Mouse (Mus musculus) forebrain, embryonic 16.5 days (tissue): ENCODE data around the gene Hipk3. TPM values are rescaled to one million over a fixed set of nuclear protein-coding genes. Genes with fewer than 3 reads are reported as not detected.
A peak's percentile ranks its signal among the peaks of the same experiment; 100 is the strongest.

Experiments
- ATAC-seq: fragments of 200-750 bp; cut with Nextera tagmentation; 2 replicates; pipeline ENCODE4 v1.8.0; 2017; ENCODE audit warnings: mild to moderate bottlenecking, moderate library complexity
- H3K27ac ChIP-seq: fragments of 300-500 bp; sonication (generic); 2 replicates; pipeline ENCODE4 v1.5.1; 2014; ENCODE audit warnings: low read length, control low read depth
- H3K27me3 ChIP-seq: fragments of 300-500 bp; sonication (generic); replicated peaks from 2 replicates; pipeline ENCODE4 v1.6.1; 2014; ENCODE audit warnings: low read length; ENCODE audit not compliant: control insufficient read depth, insufficient read depth
- H3K36me3 ChIP-seq: fragments of 300-500 bp; sonication (generic); 2 replicates; pipeline ENCODE4 v1.6.1; 2014; ENCODE audit not compliant: control insufficient read depth, insufficient read depth
- H3K4me1 ChIP-seq: fragments of 300-500 bp; sonication (generic); replicated peaks from 2 replicates; pipeline ENCODE4 v1.6.1; 2014; ENCODE audit warnings: low read length; ENCODE audit not compliant: control insufficient read depth, insufficient read depth
- H3K4me2 ChIP-seq: fragments of 300-500 bp; sonication (generic); 2 replicates; pipeline ENCODE4 v1.6.1; 2014; ENCODE audit warnings: mild to moderate bottlenecking, low read length, control low read depth
- H3K4me3 ChIP-seq: fragments of 300-500 bp; sonication (generic); replicated peaks from 2 replicates; pipeline ENCODE4 v1.5.1; 2014; ENCODE audit warnings: mild to moderate bottlenecking, low read length, control low read depth
- H3K9ac ChIP-seq: fragments of 300-500 bp; sonication (generic); replicated peaks from 2 replicates; pipeline ENCODE4 v1.6.1; 2014; ENCODE audit warnings: low read depth, low read length, control low read depth
- H3K9me3 ChIP-seq: fragments of 300-500 bp; sonication (generic); 2 replicates; pipeline ENCODE4 v1.6.1; 2016; ENCODE audit warnings: low read length; ENCODE audit not compliant: control insufficient read depth
- WGBS: fragments of 180-500 bp; shearing (Covaris S2); extraction: QIAGEN DNeasy Blood & Tissue Kit; methylation state at CpG from one replicate; pipeline ENCODE4 v1.1.7; 2014; 5-methylcytosine and 5-hydroxymethylcytosine counted together
- polyA plus RNA-seq: library from polyadenylated mRNA; unstranded; fragments of >200 nt; fragmentation: Nextera tagmentation; extraction: Ambion mirVana; gene quantifications from 2 replicates; pipeline ENCODE4 v1.2.1, GENCODE M21; 2015

The Hipk3 gene
- polyA plus RNA-seq, 1 experiment from 2014 or later = 6.9 TPM

DNA sequence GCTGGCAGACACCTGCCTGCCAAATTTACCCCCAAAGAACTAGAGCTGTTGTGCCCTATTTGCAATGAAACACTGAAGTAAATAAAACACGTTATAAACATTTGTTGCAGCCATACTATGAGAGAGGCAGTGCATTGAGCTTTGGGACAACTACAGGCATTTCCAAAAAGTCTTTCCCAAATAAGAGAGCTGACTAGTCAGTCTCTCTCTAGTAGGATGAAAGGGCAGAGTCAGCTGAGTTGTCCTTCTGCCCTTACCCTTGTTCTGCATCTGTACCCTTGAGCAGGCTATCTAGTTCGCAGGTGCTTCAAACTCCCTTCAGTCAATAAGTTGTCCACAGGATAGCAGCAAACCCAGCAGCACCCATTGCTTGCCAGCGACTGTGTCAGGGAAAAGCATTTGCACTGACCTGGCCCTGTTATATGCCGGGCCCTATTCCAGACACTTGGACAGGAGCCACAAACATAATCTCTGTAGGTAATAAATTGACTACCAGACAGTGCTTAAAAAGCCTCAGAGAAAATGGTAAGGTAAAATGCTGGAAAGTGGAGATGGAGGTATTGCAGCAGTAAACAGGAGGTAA lies 83.2 kb downstream of the Hipk3 start, which contains the start of gene D430041D05Rik:
D430041D05Rik (minus strand) TSS at position 51 of the 583 bp plus-strand sequence.
- WGBS = 55% methylated on average over 4 of the region's 4 CpGs
- Histone ChIP-seq H3K4me3 (peak within 1 kb of the TSS; percentile 78), H3K27me3 (no peaks in the 10 kb centered on the region; the same call in 1 of the 2 replicates), H3K4me2 (peak within 1 kb of the TSS; percentile 65), H3K27ac (peak within 1 kb of the TSS; percentile 90), H3K9me3 (no peaks in the 10 kb centered on the region), H3K4me1 (peaks cover 31% of the 10 kb centered on the region), H3K9ac (peak within 1 kb of the TSS; percentile 91), H3K36me3 (no peaks in the 10 kb centered on the region)
- ATAC-seq = no peak

DNA sequence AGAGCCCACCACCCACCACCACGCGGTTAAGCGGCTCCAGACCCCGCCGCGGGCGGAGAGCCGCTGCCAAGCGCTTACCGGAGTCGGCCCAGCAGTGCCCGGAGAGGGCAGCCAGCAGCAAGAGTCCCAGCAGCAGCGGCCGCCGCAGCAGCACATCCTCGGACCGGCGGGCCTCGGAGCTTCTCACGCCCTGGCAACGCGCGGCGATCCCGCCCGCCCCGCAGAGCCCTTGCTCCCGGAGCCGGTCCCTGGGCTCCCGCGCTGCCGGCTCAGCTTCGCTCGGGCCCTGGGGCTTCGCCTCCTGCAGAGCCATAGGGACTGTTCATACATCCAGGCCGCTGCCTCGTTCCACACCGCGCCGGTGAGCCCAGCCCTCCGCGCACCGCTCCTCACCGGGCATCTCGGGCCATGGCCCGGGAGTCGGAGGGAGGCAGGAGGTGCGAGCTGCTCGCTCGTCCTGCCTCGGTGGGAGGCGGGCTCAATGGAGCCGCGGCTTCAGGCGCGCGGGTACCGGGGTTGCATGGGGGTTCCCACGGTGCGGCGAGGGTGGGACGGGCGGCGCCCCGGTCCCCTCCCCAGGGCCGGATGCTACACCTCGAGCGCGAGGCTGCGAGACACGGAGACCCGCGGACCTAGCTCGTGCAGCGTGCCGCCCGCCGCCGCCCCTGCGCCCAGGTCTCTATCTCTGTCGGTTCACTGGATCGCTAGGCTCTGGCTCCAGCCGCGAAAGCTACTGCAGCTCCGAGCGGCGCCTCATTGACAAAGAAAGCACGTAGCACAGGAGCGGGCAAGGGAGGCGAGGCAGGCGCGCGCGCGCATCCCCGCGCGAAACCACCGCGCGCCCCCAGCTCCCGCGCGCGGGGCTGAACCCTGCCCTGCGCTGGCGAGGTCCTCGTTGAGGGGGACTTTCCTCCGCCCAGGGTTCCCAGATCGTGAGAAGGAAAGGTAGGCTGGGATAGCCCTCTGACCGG lies 84.1 kb downstream of the Hipk3 start:
- H3K4me3 ChIP-seq = peak overlapping the region; percentile 78
- H3K9ac ChIP-seq = peak overlapping the region; percentile 91
- peak overlapping the region; percentile 65 for H3K4me2 ChIP-seq
- ATAC-seq = peak; percentile 92
- H3K27ac ChIP-seq = peak overlapping the region; percentile 90
- H3K27me3 ChIP-seq = no peaks in the 10 kb centered on the region; the same call in 1 of the 2 replicates
- under 1% methylated on average over 105 of the region's 111 CpGs for WGBS
- no peaks in the 10 kb centered on the region for H3K9me3 ChIP-seq
- H3K36me3 ChIP-seq = no peaks in the 10 kb centered on the region
- peaks cover 33% of the 10 kb centered on the region for H3K4me1 ChIP-seq

DNA sequence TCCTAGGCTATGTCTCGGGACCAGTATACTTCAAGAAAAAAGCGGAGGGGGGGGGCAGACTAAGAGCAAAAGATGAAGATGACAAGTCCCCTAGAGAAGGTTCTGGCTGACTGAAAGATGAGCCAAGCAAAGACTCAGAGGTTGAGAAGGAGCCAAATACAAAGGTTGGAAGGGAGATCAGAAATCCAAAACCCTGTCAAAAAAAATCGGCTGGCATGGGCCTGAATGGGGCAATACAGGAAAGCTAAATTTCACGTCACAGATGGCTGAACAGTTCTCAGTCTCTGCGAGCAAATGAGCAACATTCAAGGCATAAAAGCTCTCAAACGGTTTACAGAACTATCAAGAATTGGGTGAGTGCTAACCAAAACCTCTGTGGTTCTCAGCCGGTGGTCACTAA lies 85.9 kb downstream of the Hipk3 start:
- peak overlapping the region; percentile 65 for H3K4me2 ChIP-seq
- H3K9ac ChIP-seq = no peak overlapping the region
- no peaks in the 10 kb centered on the region for H3K36me3 ChIP-seq
- WGBS = 60% methylated on average over 7 of the region's 7 CpGs
- peaks cover 33% of the 10 kb centered on the region for H3K4me1 ChIP-seq
- no peak overlapping the region for H3K27ac ChIP-seq
- no peaks in the 10 kb centered on the region for H3K9me3 ChIP-seq
- no peaks in the 10 kb centered on the region; the same call in 1 of the 2 replicates for H3K27me3 ChIP-seq
- ATAC-seq = no peak
- peak overlapping the region; percentile 78 for H3K4me3 ChIP-seq

DNA sequence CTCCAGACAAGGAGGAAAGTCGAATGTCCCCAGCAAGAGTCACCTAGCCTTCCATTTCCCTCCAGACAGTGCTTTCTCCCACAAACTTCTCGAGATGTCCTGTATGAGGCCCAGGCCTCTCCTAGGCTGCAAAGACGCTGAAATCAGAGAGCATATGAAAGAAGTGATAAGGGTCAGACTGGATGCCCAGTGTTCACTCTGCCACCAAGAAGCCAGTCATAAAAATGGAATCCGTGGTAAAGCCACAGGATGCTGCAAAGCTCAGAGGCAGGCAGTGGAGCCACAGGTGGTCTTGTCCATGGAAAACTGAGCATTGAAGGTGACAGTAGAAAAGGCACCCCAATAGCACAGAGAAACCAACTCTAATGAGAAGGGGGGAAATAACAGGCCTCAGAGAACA lies 86.3 kb downstream of the Hipk3 start:
- Histone ChIP-seq H3K27ac (no peak overlapping the region), H3K36me3 (no peaks in the 10 kb centered on the region), H3K27me3 (no peaks in the 10 kb centered on the region; the same call in 1 of the 2 replicates), H3K9me3 (no peaks in the 10 kb centered on the region), H3K9ac (no peak overlapping the region), H3K4me3 (peak overlapping the region; percentile 78), H3K4me1 (peaks cover 33% of the 10 kb centered on the region), H3K4me2 (peak overlapping the region; percentile 65)
- WGBS = 76% methylated on average over 4 of the region's 4 CpGs
- no peak for ATAC-seq

DNA sequence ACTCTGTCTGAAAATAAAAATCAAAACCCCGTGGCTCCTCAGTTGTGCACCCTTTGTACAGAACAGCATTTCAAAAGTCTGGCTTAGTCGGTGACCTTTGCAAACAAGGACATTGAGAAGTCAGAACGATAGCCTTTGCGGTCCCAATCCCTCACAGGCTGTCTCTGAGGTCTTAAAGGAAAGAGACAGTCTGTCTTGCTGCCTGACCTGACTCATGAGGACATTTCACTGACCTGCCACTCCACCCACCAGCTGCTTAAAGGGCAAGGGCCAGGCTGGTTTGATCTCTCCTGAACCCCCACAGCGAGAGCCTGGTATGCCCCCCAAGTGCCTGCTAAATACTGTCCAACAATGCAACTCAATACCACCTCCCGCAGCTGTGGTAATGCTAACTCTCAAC lies 90.2 kb downstream of the Hipk3 start:
- H3K9me3 ChIP-seq = peaks cover 4% of the 10 kb centered on the region; the same call in 1 of the 2 replicates
- no peak overlapping the region for H3K9ac ChIP-seq
- H3K36me3 ChIP-seq = no peaks in the 10 kb centered on the region
- H3K27me3 ChIP-seq = no peaks in the 10 kb centered on the region
- no peak for ATAC-seq
- H3K27ac ChIP-seq = no peak overlapping the region
- no peak overlapping the region for H3K4me3 ChIP-seq
- peaks cover 26% of the 10 kb centered on the region for H3K4me1 ChIP-seq
- WGBS = 94% methylated on average over 6 of the region's 6 CpGs
- H3K4me2 ChIP-seq = no peak overlapping the region

DNA sequence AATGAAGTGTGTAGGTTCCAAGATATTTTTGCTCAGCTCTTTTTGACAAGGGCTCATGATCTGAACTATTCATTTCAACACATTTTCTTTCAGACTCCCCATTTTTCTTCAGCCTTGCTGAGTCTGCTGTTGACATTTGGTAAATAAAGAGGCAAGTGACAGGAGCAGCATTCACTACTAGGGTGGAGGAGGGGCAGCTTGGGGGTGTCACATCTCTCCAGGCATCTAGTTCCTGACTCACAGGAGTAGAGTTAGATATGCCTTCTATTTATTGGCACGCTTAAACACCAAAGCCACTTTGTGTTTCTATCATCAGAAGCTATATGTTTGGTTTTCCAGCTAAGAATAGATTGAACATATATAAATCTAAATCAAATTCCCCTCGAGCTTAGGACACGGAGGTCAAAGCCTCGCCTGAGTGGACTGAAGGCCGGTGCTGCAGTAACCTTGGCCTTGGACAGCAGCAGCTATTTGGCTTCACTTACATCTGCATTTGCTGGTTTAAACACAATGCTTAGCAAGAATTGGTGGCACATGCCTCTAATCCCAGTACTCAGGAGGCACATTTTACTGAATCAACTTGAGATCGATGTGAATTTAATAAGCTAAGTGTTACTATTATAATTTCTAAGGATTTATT lies 95.5 kb downstream of the Hipk3 start:
- H3K9me3 ChIP-seq = peaks cover 4% of the 10 kb centered on the region; the same call in 1 of the 2 replicates
- H3K4me1 ChIP-seq = no peaks in the 10 kb centered on the region
- H3K36me3 ChIP-seq = no peaks in the 10 kb centered on the region
- 90% methylated on average over 6 of the region's 6 CpGs for WGBS
- no peak for ATAC-seq
- no peak overlapping the region for H3K27ac ChIP-seq
- no peak overlapping the region for H3K9ac ChIP-seq
- H3K27me3 ChIP-seq = no peaks in the 10 kb centered on the region
- H3K4me2 ChIP-seq = no peak overlapping the region
- H3K4me3 ChIP-seq = no peak overlapping the region

DNA sequence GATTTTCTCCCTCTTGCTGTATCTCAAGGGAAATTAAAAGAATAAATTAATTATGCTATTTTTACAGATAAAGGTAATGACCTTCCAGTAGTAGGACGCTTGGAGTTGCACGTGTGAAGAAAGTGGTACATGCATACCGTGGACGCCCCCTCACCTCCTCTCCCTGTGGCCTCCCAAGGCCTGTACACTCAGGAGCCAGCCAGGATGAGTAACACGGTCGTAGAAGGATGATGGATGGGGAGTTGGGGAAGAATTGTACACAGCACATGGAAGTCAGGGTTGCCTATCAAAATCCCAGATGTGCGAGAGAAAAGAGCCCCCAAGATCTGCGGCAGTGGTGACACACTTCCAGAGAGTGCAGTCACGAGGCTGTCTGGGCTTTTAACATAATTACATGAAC lies 98.3 kb downstream of the Hipk3 start:
- ATAC-seq = no peak
- 79% methylated on average over 9 of the region's 9 CpGs for WGBS

DNA sequence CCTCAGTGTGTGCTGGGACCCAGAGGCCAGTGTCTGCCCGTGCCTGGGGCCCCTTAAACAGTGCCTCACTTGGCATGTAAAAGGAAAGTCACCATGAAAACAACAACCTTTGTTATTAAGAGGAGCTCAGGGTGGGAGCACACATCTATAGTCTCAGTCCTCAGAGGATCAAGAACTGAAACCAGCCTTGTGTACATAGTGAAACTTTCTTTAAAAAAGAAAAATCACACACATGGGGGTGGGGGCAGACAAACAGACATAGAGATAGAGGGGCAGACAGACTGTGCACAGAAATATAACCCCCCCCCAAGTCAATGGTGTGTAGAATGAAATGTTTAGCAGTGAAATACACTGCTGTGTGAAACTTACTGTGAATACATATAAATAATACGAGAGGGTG lies 99.5 kb downstream of the Hipk3 start:
- Histone ChIP-seq H3K4me2 (no peak overlapping the region), H3K4me3 (no peak overlapping the region), H3K27ac (no peak overlapping the region), H3K36me3 (no peaks in the 10 kb centered on the region), H3K27me3 (no peaks in the 10 kb centered on the region), H3K4me1 (0 out of 2 replicates have a peak, but pooled peaks cover 4% of the 10 kb centered on the region), H3K9me3 (no peaks in the 10 kb centered on the region), H3K9ac (no peak overlapping the region)
- no peak for ATAC-seq
- 51% methylated on average over 2 of the region's 2 CpGs for WGBS

More for the DNA sequence above, 98.3 kb downstream of the Hipk3 start:
- no peak overlapping the region for H3K4me3 ChIP-seq
- no peaks in the 10 kb centered on the region for H3K36me3 ChIP-seq
- no peaks in the 10 kb centered on the region for H3K27me3 ChIP-seq
- no peak overlapping the region for H3K9ac ChIP-seq
- peaks cover 4% of the 10 kb centered on the region; the same call in 1 of the 2 replicates for H3K9me3 ChIP-seq
- H3K4me2 ChIP-seq = no peak overlapping the region
- 0 out of 2 replicates have a peak, but pooled peaks cover 4% of the 10 kb centered on the region for H3K4me1 ChIP-seq
- H3K27ac ChIP-seq = no peak overlapping the region
